Mouse (Mus musculus): ENCODE results near the gene Adgrd1. TPM values are rescaled to one million over a fixed set of nuclear protein-coding genes. Genes with fewer than 3 reads are reported as not detected.
A peak's percentile ranks its signal among the peaks of the same experiment; 100 is the strongest.

Gene Adgrd1
- polyA plus RNA-seq, 1 experiment from 2014 or later: 0.02 TPM

DNA sequence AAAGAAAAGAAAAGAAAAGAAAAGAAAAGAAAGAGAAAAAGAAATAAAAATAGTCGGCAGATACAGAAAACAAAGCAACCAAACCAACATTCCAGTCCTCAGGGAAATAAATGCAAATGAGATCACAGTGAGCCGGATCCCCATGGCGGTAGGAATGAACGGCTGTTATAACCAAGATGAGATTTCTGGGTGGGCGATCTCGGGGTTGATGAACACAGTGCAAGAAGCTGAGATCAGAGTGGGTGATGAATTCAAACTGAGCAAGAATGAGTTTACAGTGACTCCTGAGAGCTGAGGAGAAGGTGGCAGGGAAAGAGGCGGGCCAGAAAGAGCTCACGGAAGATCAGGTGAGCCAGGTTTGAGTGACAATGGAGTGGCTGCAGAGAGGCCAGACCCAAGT lies 66.9 kb downstream of the Adgrd1 start:
- Histone ChIP-seq H3K4me1 (replicated peaks) (no peaks in the 10 kb centered on the region), H3K9ac (no peak overlapping the region), H3K4me3 (replicated peaks) (no peak overlapping the region), H3K36me3 (no peaks in the 10 kb centered on the region), H3K27me3 (no peaks in the 10 kb centered on the region), H3K9me3 (replicated peaks) (no peaks in the 10 kb centered on the region), H3K4me2 (no peak overlapping the region), H3K27ac (no peak overlapping the region)
- 72% methylated on average over 8 of the region's 8 CpGs for WGBS (ENCODE audit: insufficient replicate concordance)
- ATAC-seq (ENCODE audit: low read depth) (no peak), DNase-seq (no peak)

- ATAC-seq (ENCODE audit: low read depth): no peak
- Histone ChIP-seq H3K27me3 (no peaks in the 10 kb centered on the region), H3K36me3 (no peaks in the 10 kb centered on the region), H3K4me3 (replicated peaks) (no peak overlapping the region), H3K9me3 (replicated peaks) (no peaks in the 10 kb centered on the region), H3K4me1 (replicated peaks) (no peaks in the 10 kb centered on the region), H3K4me2 (no peak overlapping the region), H3K27ac (no peak overlapping the region), H3K9ac (no peak overlapping the region)
- 41% methylated on average over 10 of the region's 10 CpGs for WGBS (ENCODE audit: insufficient replicate concordance)
- no peak for DNase-seq
Observed at GRCm38 (mm10) chr5:129164091-129164490, 67.5 kb downstream of the Adgrd1 start.

DNA sequence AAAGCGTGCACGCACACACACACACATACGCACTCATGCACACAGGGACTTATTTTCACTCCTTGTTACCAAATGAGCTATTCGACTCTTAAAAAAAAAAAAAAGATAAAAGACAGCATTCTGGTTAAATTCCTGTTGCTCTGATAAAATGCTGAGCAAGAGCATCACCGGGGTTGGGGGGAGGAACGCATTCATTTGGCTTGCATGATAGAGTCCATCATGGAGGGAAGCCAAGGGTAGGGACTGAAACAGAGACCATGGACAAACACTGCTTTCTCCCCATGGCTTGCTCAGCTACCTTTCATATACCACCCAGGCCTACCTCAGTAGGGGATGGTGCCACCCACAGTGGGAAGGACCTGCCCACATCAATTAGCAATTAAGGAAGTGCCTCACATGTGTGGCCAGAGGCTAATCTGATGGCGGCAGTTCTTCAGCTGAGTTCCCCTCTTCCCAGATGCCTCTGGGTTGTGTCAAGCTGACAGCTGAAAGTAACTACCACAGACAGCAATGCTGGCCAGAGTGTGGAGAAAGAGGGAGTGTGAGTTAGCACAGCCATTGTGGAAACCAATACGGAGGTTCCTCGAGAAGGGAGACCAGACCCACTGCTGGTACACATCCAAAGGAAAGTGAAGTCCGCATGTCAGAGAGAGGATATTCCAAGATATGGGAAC lies 68.5 kb downstream of the Adgrd1 start:
- Histone ChIP-seq H3K9ac (no peak overlapping the region), H3K27me3 (no peaks in the 10 kb centered on the region), H3K4me1 (replicated peaks) (no peaks in the 10 kb centered on the region), H3K27ac (no peak overlapping the region), H3K36me3 (no peaks in the 10 kb centered on the region), H3K4me3 (replicated peaks) (no peak overlapping the region), H3K9me3 (replicated peaks) (no peaks in the 10 kb centered on the region), H3K4me2 (no peak overlapping the region)
- no peak for DNase-seq
- ATAC-seq (ENCODE audit: low read depth): no peak
- WGBS (ENCODE audit: insufficient replicate concordance): 66% methylated on average over 10 of the region's 10 CpGs

- WGBS (ENCODE audit: insufficient replicate concordance): 67% methylated on average over 7 of the region's 7 CpGs
Observed at GRCm38 (mm10) chr5:129165595-129165994, 69.0 kb downstream of the Adgrd1 start.

GRCm38 (mm10) chr5:129169090-129169489 lies 72.5 kb downstream of the Adgrd1 start:
- no peak for DNase-seq
- H3K4me2 ChIP-seq: no peak overlapping the region
- no peaks in the 10 kb centered on the region for H3K9me3 ChIP-seq (replicated peaks)
- H3K9ac ChIP-seq: no peak overlapping the region
- 54% methylated on average over 5 of the region's 5 CpGs for WGBS (ENCODE audit: insufficient replicate concordance)
- H3K36me3 ChIP-seq: no peaks in the 10 kb centered on the region
- no peak for ATAC-seq (ENCODE audit: low read depth)
- H3K27me3 ChIP-seq: no peaks in the 10 kb centered on the region
- H3K4me3 ChIP-seq (replicated peaks): no peak overlapping the region
- no peaks in the 10 kb centered on the region for H3K4me1 ChIP-seq (replicated peaks)
- no peak overlapping the region for H3K27ac ChIP-seq

More at GRCm38 (mm10) chr5:129165595-129165994, 69.0 kb downstream of the Adgrd1 start:
- Histone ChIP-seq H3K4me2 (no peak overlapping the region), H3K36me3 (no peaks in the 10 kb centered on the region), H3K9ac (no peak overlapping the region), H3K9me3 (replicated peaks) (no peaks in the 10 kb centered on the region), H3K4me3 (replicated peaks) (no peak overlapping the region), H3K4me1 (replicated peaks) (no peaks in the 10 kb centered on the region), H3K27me3 (no peaks in the 10 kb centered on the region), H3K27ac (no peak overlapping the region)
- DNase-seq (no peak), ATAC-seq (ENCODE audit: low read depth) (no peak)

GRCm38 (mm10) chr5:129169567-129169966 lies 73.0 kb downstream of the Adgrd1 start:
- H3K4me2 ChIP-seq: no peak overlapping the region
- ATAC-seq (ENCODE audit: low read depth) (no peak), DNase-seq (no peak)
- H3K9ac ChIP-seq: no peak overlapping the region
- no peaks in the 10 kb centered on the region for H3K27me3 ChIP-seq
- no peak overlapping the region for H3K4me3 ChIP-seq (replicated peaks)
- no peaks in the 10 kb centered on the region for H3K9me3 ChIP-seq (replicated peaks)
- no peaks in the 10 kb centered on the region for H3K36me3 ChIP-seq
- H3K4me1 ChIP-seq (replicated peaks): no peaks in the 10 kb centered on the region
- no peak overlapping the region for H3K27ac ChIP-seq
- 31% methylated on average over 4 of the region's 4 CpGs for WGBS (ENCODE audit: insufficient replicate concordance)

DNA sequence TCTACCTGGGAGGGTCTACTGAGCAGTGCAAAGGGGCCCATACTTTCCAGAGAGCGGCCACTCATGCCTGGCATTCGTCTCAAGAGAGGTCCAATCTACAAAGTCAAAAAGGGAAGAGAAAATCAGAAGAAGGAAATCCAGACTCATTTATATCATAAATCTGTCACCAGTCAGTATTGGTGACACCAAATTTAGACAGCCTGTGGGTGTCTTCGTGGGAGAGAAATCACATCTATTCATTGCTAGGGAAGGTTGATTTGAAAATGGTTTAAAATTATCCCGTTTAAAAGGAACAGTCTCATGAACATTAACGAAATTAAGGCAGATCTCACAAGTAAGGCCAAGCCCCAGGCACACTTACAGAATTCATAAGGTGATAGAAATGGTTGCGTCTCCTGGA lies 76.0 kb downstream of the Adgrd1 start:
- Histone ChIP-seq H3K4me2 (no peak overlapping the region), H3K27me3 (no peaks in the 10 kb centered on the region), H3K4me3 (replicated peaks) (no peak overlapping the region), H3K9ac (no peak overlapping the region), H3K27ac (no peak overlapping the region), H3K4me1 (replicated peaks) (peaks cover 9% of the 10 kb centered on the region), H3K36me3 (no peaks in the 10 kb centered on the region), H3K9me3 (replicated peaks) (no peaks in the 10 kb centered on the region)
- no peak for DNase-seq
- WGBS (ENCODE audit: insufficient replicate concordance): 62% methylated on average over 6 of the region's 6 CpGs
- no peak for ATAC-seq (ENCODE audit: low read depth)

DNA sequence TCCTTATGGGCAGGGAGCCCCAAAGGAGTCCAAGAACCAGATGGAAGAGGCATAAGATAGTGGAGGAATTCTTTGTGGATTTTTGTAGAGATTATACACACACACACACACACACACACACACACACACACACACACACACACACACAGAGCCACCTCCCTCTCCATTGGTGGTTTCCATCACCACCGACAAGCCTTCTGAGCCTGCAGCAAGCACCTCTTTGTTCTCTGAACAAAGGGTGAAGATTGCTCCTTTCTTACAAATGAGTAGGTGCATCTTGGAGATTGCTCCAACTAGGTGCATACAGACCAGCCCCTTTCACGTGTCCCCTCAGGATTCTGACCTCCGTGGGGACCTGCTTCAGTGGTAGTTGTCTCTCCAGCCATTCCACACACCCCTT lies 79.4 kb downstream of the Adgrd1 start:
- 37% methylated on average over 3 of the region's 3 CpGs for WGBS (ENCODE audit: insufficient replicate concordance)
- DNase-seq: no peak
- ATAC-seq (ENCODE audit: low read depth): no peak

GRCm38 (mm10) chr5:129177697-129178511 lies 81.4 kb downstream of the Adgrd1 start:
- WGBS (ENCODE audit: insufficient replicate concordance): 43% methylated on average over 14 of the region's 14 CpGs
- Histone ChIP-seq H3K4me3 (replicated peaks) (peak overlapping the region; percentile 26), H3K9me3 (replicated peaks) (no peaks in the 10 kb centered on the region), H3K36me3 (no peaks in the 10 kb centered on the region), H3K27ac (no peak overlapping the region), H3K4me2 (peak overlapping the region; percentile 53), H3K9ac (no peak overlapping the region), H3K27me3 (no peaks in the 10 kb centered on the region), H3K4me1 (replicated peaks) (peaks cover 57% of the 10 kb centered on the region)
- ATAC-seq (ENCODE audit: low read depth): no peak
- DNase-seq: peak; percentile 60

More for the DNA sequence above, 79.4 kb downstream of the Adgrd1 start:
- Histone ChIP-seq H3K27me3 (no peaks in the 10 kb centered on the region), H3K4me3 (replicated peaks) (no peak overlapping the region), H3K9me3 (replicated peaks) (no peaks in the 10 kb centered on the region), H3K27ac (no peak overlapping the region), H3K36me3 (no peaks in the 10 kb centered on the region), H3K9ac (no peak overlapping the region), H3K4me1 (replicated peaks) (peaks cover 38% of the 10 kb centered on the region), H3K4me2 (no peak overlapping the region)

GRCm38 (mm10) chr5:129179356-129179755 lies 82.8 kb downstream of the Adgrd1 start:
- no peak for DNase-seq
- H3K27me3 ChIP-seq: no peaks in the 10 kb centered on the region
- no peak overlapping the region for H3K4me3 ChIP-seq (replicated peaks)
- no peaks in the 10 kb centered on the region for H3K36me3 ChIP-seq
- no peak overlapping the region for H3K9ac ChIP-seq
- peak; percentile 55 for ATAC-seq (ENCODE audit: low read depth)
- H3K9me3 ChIP-seq (replicated peaks): no peaks in the 10 kb centered on the region
- H3K27ac ChIP-seq: peak overlapping the region; percentile 83; the same call in 1 of the 2 replicates
- H3K4me2 ChIP-seq: no peak overlapping the region
- peaks cover 57% of the 10 kb centered on the region for H3K4me1 ChIP-seq (replicated peaks)
- WGBS (ENCODE audit: insufficient replicate concordance): 73% methylated on average over 6 of the region's 6 CpGs

GRCm38 (mm10) chr5:129179995-129180714 lies 83.6 kb downstream of the Adgrd1 start:
- Histone ChIP-seq H3K9ac (no peak overlapping the region), H3K27ac (peak overlapping the region; percentile 83), H3K9me3 (replicated peaks) (no peaks in the 10 kb centered on the region), H3K4me3 (replicated peaks) (no peak overlapping the region), H3K4me2 (peak overlapping the region; percentile 52), H3K36me3 (no peaks in the 10 kb centered on the region), H3K27me3 (no peaks in the 10 kb centered on the region), H3K4me1 (replicated peaks) (peaks cover 53% of the 10 kb centered on the region)
- 45% methylated on average over 17 of the region's 17 CpGs for WGBS (ENCODE audit: insufficient replicate concordance)
- DNase-seq (peak; percentile 40), ATAC-seq (ENCODE audit: low read depth) (peak; percentile 88)
